10 mouse cellular contexts compared by ENCODE assay signal in the genomic region with DNA sequence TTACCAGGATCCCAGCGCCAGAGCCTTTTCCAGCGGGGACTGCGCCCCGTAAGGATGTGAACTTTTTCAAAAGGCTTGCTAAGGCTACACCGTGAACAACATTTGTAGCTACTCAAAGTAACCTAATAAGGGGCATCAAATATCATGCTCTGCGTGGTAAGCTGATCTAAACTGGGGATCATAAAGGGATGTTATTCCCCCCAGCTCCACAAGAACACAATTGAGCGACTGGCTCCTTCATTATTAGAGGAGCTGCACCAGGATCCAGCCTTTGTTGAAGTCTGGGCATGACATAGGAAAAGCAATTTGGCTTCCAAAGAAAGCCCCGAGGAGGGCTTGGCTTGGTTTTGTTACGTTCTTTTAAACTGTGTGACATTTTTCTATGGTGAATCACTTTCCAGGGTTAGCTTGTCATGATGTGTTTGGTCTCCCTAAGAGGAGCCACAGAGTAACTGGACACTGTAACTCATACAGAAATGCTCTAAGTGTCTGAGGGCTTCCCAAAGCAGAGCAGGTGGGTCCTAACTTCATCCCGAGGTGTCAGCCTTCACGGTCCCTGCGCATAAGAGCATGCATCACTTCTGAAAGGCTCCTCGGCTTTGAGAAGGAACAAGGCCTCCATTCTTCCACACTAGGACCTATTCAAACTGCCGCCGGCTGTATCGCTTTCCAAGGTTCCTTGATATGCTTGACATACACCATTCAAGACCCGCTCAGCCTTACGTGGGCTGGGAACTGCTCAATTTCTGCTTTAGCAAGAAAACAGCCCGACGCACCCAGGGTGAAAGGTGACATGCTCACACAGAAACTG. TPM values are rescaled to one million over a fixed set of nuclear protein-coding genes. Genes with fewer than 3 reads are reported as not detected.
DNase-seq lines count a peak whose midpoint lies in the region; ATAC-seq and TF ChIP-seq lines count a peak whose summit lies in the region.
"Had no signal": no experiment of that assay in that cellular context is flagged by ENCODE, and none has a peak within 500 bp of the region (broad histone marks: within the 10 kb centered on the region; RNA-seq: fewer than 3 reads in every experiment).

No protein-coding gene starts in this region.

- no peaks in the 10 kb centered on the region for H3K27me3 ChIP-seq in kidney, embryonic 14.5 days (ENCODE audit: control insufficient read depth, insufficient read depth, low read length)
- H3K27me3 ChIP-seq in neural tube, embryonic 12.5 days (replicated peaks) = no peaks in the 10 kb centered on the region
- H3K27me3 ChIP-seq: CH12.LX had no signal

- no peaks in the 10 kb centered on the region for H3K36me3 ChIP-seq in kidney, embryonic 14.5 days (ENCODE audit: control insufficient read depth, insufficient read depth, low read length)
- H3K36me3 ChIP-seq in neural tube, embryonic 12.5 days = no peaks in the 10 kb centered on the region

- TF ChIP-seq CTCF in left cerebral cortex, adult 2 months (IDR thresholded peaks at IDR 0.05) = no peak
- TF ChIP-seq CTCF in embryonic fibroblast, embryonic 13.5 days (IDR thresholded peaks at IDR 0.05; ENCODE audit: borderline replicate concordance, insufficient read depth, low read length) = no peak

- intact Hi-C loops in left cerebral cortex, adult 2 months (cut with DNase I) = no loop called here

- no peak for DNase-seq in left cerebral cortex, adult 2 months (ENCODE audit: extremely low spot score in 1 of 2, low spot score in 2 of 2)
- DNase-seq in left cerebral cortex, adult 9 months (ENCODE audit: low spot score in 2 of 2) = no peak
- DNase-seq in spleen, postnatal 36 days (ENCODE audit: low spot score in 2 of 2) = no peak
- DNase-seq in c-Kit-positive CD71-positive TER-119-positive erythroid progenitor cells, embryonic 14.5 days (ENCODE audit: low spot score) = no peak
- no peak for DNase-seq in urinary bladder, postnatal 4 days (ENCODE audit: low spot score in 2 of 2)
- DNase-seq: layer of hippocampus, adult 9-11 months had no signal

- H3K9ac ChIP-seq in kidney, embryonic 14.5 days (ENCODE audit: low read depth, low read length) = no peak overlapping the region
- H3K9ac ChIP-seq in neural tube, embryonic 12.5 days = no peak overlapping the region

- TF ChIP-seq POLR2A in embryonic fibroblast, embryonic 13.5 days (IDR thresholded peaks at IDR 0.05; ENCODE audit: low read depth, low read length) = no peak

- H3K4me3 ChIP-seq in left cerebral cortex, adult 2 months = no peak overlapping the region
- H3K4me3 ChIP-seq in embryonic fibroblast, embryonic 13.5 days (ENCODE audit: insufficient read depth, low read length) = no peak overlapping the region
- no peak overlapping the region for H3K4me3 ChIP-seq in kidney, embryonic 14.5 days (ENCODE audit: low read length)
- H3K4me3 ChIP-seq in neural tube, embryonic 12.5 days = no peak overlapping the region

- ATAC-seq in kidney, embryonic 14.5 days (ENCODE audit: low FRiP score, low TSS enrichment) = peak; percentile 57; the same call in 1 of the 2 replicates
- peak; percentile 84 for ATAC-seq in neural tube, embryonic 12.5 days (ENCODE audit: low FRiP score, low read depth)

- H3K27ac ChIP-seq in left cerebral cortex, adult 2 months = peak overlapping the region; percentile 36; the same call in 1 of the 2 replicates
- peak overlapping the region; percentile 88 for H3K27ac ChIP-seq in embryonic fibroblast, embryonic 13.5 days (ENCODE audit: insufficient read depth, low read length)
- H3K27ac ChIP-seq in kidney, embryonic 14.5 days (ENCODE audit: low read depth, low read length) = no peak overlapping the region
- no peak overlapping the region for H3K27ac ChIP-seq in neural tube, embryonic 12.5 days

- no peak overlapping the region for H3K4me2 ChIP-seq in kidney, embryonic 14.5 days (replicated peaks; ENCODE audit: low read depth, low read length)
- peak overlapping the region; percentile 18 for H3K4me2 ChIP-seq in neural tube, embryonic 12.5 days (replicated peaks)

- no peaks in the 10 kb centered on the region for H3K9me3 ChIP-seq in kidney, embryonic 14.5 days (ENCODE audit: control insufficient read depth, low read length)
- no peaks in the 10 kb centered on the region for H3K9me3 ChIP-seq in neural tube, embryonic 12.5 days

- peaks cover 8% of the 10 kb centered on the region for H3K4me1 ChIP-seq in embryonic fibroblast, embryonic 13.5 days (ENCODE audit: control insufficient read depth, insufficient read depth, low read length)
- no peaks in the 10 kb centered on the region for H3K4me1 ChIP-seq in kidney, embryonic 14.5 days (ENCODE audit: control insufficient read depth, insufficient read depth, low read length)
- no peaks in the 10 kb centered on the region for H3K4me1 ChIP-seq in neural tube, embryonic 12.5 days

- 55% methylated on average over 20 of the region's 20 CpGs for WGBS in kidney, embryonic 14.5 days
- 31% methylated on average over 20 of the region's 20 CpGs for WGBS in neural tube, embryonic 12.5 days

RNA-seq across cellular contexts. Expression of a gene that starts 31.2 kb away (rescaled TPM):
- total RNA-seq in left cerebral cortex, adult 2 months (2021) = 10 to 100 TPM in 1 of 2 experiments, 1 to 10 TPM in 1; 9.4 to 10.4 TPM
- 0.57 and 0.61 TPM in 2 replicates for polyA plus RNA-seq in embryonic fibroblast, embryonic 13.5 days (2011; ENCODE audit: insufficient read length, low read depth, missing spikeins)
- polyA plus RNA-seq in kidney, embryonic 14.5 days (2014; fragmentation: Nextera tagmentation; extraction: Ambion mirVana) = 9.2 and 14.1 TPM in 2 replicates
- polyA plus RNA-seq in neural tube, embryonic 12.5 days (2016; fragmentation: Nextera tagmentation; extraction: Ambion mirVana) = 3.8 and 4.7 TPM in 2 replicates

RNA-seq across cellular contexts. Expression of a gene that starts 43.5 kb away (rescaled TPM):
- 10 to 100 TPM; 12.0 TPM for total RNA-seq in left cerebral cortex, adult 2 months (2021)
- polyA plus RNA-seq in embryonic fibroblast, embryonic 13.5 days (2011; ENCODE audit: insufficient read length, low read depth, missing spikeins) = 19.0 and 19.9 TPM in 2 replicates
- 18.1 and 27.7 TPM in 2 replicates for polyA plus RNA-seq in kidney, embryonic 14.5 days (2014; fragmentation: Nextera tagmentation; extraction: Ambion mirVana)
- 16.8 and 19.0 TPM in 2 replicates for polyA plus RNA-seq in neural tube, embryonic 12.5 days (2016; fragmentation: Nextera tagmentation; extraction: Ambion mirVana)

Comparison
In these comparisons a context has a peak if more than half of its experiments do, and no peak if none do; other contexts are left out.
1. H3K27ac ChIP-seq: peak in left cerebral cortex, adult 2 months (single experiment) and embryonic fibroblast, embryonic 13.5 days (single experiment); none in kidney, embryonic 14.5 days (single experiment) and neural tube, embryonic 12.5 days (single experiment).